Mouse (Mus musculus) WW6 (cell line): ENCODE measurements around the gene Kat5.

Experiments
- DNase-seq: peaks from one replicate; pipeline ENCODE4 v3.0.0-alpha.2; 2013; ENCODE audit warnings: low read depth, low spot score

Kat5 gene

DNA sequence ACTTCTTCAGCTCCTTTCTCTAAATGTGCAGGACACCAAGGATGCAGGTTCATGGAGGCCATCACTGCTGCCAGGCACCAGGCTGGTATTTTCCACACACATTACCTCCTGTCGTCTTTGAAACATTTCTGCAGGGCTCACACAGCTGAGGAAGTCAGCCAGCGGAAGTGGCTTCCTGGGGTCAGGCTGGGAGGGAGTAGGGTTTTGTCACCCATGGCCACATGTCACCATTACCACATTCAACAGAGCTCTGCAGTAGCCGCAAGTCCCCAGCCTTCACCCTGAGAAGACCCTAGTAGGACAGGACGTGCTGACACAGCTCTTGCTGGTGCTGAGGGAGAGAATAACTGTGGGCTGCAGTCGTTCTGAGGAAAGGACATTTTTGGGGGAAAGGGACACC, 38.2 kb downstream of the Kat5 start:
- DNase-seq = no peak

DNA sequence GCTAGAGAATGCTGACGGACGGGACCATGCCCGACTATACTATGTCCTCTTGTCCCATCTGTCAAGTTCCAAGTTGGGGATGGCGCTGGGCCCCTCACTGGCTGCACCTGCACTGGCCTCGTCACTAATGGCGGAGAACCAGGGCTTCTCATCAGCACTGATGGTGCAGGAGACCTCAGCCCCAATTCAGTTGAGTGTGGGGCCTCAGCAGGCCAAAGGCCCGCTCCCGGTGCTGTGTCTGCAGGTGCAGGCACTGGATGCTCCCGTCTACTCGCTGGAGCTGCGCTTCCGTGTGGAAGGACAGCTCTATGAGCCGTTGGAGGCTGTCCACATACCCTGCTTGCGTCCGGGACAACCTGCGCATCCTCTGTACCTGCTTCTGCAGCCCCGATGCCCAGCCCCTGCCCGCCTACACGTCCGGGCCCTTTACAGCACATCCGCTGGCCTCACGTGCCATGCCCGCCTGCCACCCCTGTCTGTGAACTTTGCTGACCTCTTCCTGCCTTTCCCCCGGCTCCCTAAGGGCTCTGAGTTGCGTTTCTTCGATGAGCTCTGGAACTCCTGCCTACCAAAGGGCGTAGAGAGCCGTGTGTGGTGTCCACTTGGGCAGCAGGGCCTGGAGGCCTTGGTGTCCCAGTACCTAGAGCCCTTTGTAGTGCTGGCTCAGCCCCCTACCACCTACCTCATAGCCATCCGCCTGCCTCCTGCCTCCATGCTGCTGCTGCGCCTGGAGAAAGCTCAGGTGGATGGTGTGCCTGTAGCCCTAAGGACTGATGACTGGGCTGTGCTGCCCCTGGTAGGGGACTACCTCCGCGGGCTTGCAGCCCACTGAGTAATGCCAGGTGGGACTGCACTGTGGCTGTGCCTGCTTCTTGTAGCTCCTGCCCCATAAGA, 39.4 kb downstream of the Kat5 start:
- no peak for DNase-seq

DNA sequence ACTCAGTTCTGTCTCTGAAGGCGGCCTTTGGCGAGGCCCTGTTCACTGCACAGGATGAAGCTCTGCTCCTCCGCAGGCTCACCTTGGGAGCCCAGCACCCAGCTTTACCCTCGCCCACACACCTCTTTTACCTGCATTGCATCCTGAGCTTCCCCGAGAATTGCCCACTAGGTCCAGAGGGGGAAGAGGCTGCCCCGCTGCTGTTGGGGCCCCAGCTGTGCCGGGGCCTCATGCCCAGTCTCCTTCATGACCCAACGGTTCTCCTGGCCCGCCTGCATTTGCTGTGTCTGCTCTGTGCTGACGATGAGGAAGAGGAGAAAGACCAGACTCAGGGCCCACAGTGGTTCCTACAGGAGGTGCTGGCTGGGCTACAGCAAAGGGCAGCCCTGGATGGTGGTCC, 40.5 kb downstream of the Kat5 start:
- DNase-seq = no peak

- DNase-seq = peak; percentile 80
Observed at GRCm38 (mm10) chr19:5568470-5569140, 41.4 kb downstream of the Kat5 start.

GRCm38 (mm10) chr19:5567534-5568469, 42.2 kb downstream of the Kat5 start, which contains the start of gene Ap5b1:
Ap5b1 (plus strand) TSS chr19:5568025.
- DNase-seq = peak; percentile 73

DNA sequence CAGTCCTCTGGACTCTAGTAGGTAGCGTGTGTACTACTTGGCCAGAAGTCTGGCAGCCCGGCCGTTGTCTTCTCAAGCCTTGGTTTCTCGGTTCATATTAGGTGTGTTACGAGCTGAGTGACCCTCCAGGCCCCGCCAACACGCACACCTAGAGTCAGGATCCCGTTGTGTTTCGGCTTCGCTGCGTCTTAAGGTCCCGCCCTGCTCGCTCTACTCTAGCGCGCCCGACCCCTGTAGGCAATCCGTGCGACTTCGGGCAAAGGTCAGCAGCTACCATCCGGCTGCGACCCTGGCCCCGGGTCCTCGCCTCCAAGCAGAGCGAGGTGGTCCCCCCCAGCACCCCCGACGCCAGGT, 42.9 kb downstream of the Kat5 start:
- no peak for DNase-seq

GRCm38 (mm10) chr19:5566316-5566715, 43.7 kb downstream of the Kat5 start:
- no peak for DNase-seq

GRCm38 (mm10) chr19:5562776-5563175, 47.3 kb downstream of the Kat5 start:
- no peak for DNase-seq

DNA sequence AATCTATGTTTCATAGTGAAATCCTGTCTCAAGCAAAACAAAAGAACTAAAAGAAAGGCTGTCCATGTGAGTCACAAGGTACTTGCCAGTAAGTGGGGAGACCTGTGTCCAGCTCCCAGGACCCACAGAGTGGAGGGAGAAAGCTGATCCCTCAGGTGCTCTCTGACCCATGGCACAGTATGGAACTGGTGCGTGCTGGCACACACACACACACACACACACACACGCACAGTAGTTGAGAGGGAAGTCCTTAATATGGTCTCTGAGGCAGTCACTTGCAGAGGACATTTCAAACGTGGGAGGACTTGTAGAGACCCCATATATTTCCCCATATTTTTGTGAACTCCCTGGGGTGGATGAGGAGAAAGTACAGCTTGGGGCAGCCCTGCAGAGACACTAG, 48.2 kb downstream of the Kat5 start:
- no peak for DNase-seq

GRCm38 (mm10) chr19:5561252-5561790, 48.7 kb downstream of the Kat5 start:
- DNase-seq = no peak

- DNase-seq = no peak
Observed at GRCm38 (mm10) chr19:5560457-5561041, 49.5 kb downstream of the Kat5 start, which contains the start of gene Ovol1. Ovol1 (minus strand) TSS chr19:5560646.

DNA sequence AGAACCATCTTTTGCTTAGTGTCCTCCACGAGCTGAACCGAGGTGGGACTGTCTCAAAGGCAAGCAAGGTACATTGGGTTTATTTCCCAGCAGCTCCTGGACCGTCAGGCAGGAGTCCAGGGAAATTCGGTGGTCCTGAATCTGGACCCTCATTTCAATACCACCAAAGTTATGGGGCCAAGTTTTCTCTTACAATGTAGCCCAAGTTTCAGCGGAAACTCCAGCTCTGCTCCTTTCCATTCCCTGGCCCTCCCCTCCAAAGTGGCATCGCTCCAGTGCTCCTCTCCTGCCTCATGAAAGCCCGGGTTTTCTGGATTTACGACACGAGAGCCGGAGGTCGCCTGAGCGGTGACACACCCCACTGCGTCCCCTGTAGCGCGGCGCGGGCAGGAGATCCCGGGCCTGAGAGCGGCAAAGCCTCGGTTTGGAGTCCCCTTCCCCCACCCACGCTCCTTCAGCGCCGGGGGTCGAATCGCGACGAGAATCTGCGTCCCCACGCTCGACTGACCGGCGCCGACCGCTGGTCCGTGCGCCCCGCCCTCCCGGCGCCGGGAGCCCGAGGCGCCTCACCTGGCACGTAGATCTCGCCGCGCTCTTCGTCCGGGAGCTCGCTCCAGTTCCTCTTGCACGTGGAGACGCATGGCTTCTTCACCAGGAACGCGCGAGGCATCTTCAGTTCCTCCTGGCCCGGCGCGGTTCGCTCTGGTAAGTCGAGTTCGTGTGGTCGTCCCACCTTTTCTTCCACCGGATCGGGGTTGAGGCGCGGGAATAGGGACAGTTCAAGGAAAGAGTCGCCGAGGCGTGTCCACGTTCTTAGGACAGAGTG, 50.2 kb downstream of the Kat5 start:
- DNase-seq = no peak

DNA sequence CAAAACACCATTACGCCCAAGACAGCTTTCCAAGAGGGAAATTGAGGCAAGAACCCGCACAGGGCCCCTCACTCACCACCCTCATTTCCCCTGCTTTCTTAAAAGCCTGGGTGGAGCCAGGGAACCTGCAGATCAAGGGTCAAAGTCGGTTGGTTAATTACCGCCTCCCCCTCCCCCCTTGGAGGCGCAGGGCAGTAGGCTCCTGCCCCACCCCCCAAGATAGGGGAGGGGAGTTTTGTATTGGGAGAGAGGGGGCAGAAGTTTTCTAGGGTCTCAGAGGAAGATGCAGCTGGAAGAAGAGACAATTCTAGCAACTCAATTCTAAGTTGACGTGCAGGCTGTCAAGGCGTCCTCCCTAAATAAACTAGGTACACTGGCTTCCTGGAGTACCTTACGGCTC, 50.8 kb downstream of the Kat5 start:
- no peak for DNase-seq

- DNase-seq = no peak
Observed at GRCm38 (mm10) chr19:5558770-5559169, 51.3 kb downstream of the Kat5 start.

DNA sequence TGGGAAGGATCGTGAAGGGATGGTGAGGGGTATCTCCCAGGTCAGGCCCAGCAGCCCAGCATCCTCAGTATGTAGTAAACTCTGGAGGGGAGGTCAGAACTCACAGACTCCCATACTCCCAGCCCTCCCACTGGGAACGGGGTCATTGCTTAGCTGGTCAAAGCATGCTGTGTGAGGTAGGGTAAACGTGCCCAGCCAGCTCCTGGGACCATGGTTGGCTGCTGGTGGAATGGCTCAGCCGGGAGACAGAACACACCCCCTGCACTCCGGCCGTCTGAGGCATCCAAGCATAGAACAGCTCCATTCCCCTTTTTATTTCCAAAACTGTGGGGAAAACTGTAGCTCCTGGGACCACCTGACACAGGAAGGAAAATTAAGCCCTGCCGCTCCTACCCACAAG, 51.9 kb downstream of the Kat5 start:
- no peak for DNase-seq

DNA sequence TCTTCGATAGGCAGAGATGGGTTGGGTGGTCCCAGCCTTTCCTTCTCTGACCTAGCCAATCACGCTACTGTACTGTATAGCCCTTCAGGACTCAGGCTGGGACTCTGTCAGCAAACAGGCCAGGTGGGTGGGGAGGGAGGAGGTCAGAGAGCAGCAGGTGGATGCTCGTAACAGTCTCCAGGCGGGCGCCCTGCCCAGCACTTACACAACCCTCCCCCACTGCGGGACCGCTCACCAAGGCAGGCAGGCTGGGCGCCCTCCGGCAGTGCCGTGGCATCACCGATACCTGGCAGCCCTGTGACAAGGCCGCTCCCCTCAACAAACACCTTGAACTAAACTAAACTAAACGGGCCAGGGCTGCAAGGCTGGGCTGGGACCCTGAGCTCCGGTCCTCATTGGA, 55.8 kb downstream of the Kat5 start:
- no peak for DNase-seq

GRCm38 (mm10) chr19:5553802-5554201, 56.2 kb downstream of the Kat5 start:
- DNase-seq = no peak
